Mouse (Mus musculus) kidney, postnatal 10 days (tissue): ENCODE results near the gene Gm9918.

Experiments used
- DNase-seq: peaks from one replicate; pipeline ENCODE4 v3.0.0; 2021; ENCODE audit warnings: mixed read lengths

Gm9918 gene

DNA sequence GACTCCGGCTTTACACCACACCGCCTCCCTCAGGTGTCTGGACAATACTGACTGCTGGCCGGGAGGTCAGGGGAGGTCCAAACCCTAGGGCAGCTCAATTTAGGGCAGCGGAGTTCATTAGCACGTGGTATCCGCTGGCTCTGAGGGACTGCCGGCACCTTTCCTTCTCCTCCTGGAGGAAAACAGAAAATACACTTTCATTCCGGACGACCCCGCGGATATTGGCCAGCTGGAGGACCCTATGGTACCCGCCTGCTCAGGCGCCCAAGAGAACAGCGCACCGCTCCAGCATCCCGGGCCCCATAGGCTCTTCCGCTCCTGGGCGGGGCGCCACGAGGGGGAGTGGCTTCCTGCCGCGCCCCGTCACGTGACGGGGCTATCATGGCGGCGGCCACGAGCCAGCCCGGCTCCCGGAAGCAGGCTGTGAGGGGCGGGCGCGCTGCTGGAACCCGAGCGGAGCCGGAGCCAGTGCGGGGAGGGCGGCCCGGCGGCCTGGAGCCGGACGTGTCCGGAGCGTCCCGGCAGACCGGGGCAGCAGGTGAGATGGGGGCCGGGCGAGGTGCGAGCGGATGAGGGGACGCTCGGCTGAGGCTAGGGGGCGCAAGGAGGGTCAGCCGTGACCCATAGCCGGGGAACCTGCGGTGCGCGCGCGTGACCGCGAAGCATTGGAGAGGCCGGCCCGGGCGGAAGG, 8.9 kb downstream of the Gm9918 start, which contains the start of gene Mfsd5:
Mfsd5 (plus strand) TSS at position 363 of the 691 bp plus-strand sequence.
- peak; percentile 96 for DNase-seq

DNA sequence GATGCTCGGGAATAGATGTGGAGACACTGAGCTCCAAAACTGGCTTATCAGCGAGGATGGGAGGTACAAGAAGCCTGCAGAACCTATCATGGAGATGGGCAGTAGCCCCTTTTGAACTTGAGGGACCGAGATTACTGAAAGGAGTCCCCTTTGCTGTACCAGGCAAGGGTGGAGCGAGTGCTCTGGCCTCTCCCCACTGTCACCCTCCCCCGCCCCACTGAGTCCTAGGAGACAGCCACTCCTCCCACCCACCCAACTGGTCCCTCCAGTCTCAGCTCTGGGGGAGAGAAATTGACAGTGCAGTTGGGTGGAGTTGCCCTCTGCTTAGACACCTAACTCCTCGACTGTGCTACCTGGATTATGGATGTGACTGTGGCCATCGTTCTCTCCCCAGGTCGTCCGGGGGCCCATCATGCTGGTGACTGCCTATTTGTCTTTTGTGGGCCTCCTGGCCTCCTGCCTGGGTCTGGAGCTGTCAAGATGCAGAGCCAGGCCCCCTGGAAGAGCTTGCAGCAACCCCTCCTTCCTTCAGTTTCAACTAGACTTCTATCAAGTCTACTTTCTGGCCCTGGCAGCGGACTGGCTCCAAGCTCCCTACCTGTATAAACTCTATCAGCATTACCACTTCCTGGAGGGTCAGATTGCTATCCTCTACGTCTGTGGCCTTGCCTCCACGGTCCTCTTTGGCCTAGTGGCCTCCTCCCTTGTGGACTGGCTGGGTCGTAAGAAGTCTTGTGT, 9.6 kb downstream of the Gm9918 start:
- peak; percentile 26 for DNase-seq

DNA sequence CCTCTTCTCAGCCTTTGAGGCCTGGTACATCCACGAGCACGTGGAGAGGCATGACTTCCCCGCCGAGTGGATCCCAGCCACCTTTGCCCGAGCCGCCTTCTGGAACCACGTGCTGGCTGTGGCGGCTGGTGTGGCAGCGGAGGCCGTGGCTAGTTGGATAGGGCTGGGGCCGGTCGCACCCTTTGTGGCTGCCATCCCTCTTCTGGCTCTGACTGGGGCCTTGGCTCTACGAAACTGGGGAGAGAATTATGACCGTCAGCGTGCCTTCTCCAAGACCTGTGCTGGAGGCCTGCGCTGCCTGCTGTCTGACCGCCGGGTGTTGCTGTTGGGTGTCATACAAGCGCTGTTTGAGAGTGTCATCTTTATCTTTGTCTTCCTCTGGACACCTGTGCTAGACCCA, 10.3 kb downstream of the Gm9918 start:
- DNase-seq: peak; percentile 31

DNA sequence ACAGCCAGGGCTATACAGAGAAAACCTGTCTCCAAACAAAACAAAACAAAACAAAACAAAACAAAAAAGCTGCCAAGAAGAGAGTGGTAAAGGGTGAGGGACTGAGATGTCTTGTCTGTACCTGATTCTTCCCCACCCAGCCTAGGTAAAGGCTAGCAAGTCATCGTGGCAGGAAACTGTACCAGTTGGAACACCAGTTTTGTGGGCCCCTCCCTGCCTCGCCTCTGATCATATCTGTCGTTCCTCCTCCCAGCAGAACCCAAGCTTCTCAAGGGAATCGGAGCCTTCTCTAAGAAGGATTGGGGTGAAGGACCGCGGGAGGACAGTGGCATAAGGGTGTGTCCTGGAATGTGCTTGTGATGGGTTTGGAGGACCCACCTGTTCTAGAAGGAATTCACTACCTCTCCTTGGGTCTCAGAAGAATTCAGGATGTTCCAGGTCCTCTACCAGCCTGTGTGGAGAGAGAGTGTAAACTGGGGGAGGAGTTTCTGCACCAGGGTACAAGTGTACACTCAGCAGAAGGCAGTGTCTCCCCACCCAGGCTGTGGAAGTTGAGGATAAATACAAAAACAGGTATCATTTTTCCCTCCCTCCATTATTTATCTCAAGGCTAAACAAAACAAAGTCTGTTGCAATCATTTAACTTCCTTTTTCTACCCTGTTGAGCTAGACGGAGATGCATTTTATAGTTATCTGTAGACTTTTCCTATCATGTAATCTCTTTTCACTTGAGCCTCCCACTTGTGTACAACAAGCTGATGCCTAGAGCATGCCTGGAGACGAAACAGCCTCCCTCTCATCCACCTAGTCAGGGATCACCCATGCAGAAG, 12.3 kb downstream of the Gm9918 start:
- no peak for DNase-seq

DNA sequence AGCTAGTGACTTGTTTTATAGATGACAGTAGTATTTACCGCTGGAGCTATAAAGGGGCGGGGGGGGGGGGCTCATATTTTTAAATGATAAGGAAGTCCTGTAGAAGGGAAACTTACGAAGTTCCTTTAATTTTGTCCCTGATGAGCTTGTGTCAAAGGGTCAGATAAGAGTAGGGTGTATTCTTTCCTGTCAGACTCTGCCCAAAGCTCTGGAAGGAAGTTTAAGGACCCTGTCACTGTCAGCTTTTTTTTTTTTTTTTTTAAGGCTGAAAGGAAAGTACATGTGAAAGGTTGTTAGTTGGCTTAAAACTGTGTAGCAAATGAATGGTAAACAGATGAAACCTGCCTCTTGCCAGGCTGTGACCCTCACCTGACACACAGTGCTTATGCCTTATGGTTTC, 13.3 kb downstream of the Gm9918 start:
- no peak for DNase-seq

DNA sequence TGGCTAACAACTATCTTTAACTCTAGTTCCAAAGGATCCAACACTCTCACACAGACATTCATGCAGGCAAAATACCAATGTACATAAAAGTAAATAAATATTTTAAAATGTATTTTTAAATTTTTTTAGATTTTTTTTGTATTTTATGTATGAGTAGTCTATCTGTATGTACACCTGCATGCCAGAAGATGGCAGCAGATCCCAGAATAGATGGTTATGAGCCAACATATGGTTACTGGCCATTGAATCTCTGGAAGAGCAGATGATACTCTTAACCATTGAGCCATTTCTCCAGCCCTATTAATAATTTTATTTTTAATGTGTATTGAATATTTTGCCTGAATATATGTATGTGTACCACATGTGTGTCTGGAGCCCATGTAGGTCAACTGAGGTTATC, 17.0 kb downstream of the Gm9918 start:
- peak; percentile 67 for DNase-seq

DNA sequence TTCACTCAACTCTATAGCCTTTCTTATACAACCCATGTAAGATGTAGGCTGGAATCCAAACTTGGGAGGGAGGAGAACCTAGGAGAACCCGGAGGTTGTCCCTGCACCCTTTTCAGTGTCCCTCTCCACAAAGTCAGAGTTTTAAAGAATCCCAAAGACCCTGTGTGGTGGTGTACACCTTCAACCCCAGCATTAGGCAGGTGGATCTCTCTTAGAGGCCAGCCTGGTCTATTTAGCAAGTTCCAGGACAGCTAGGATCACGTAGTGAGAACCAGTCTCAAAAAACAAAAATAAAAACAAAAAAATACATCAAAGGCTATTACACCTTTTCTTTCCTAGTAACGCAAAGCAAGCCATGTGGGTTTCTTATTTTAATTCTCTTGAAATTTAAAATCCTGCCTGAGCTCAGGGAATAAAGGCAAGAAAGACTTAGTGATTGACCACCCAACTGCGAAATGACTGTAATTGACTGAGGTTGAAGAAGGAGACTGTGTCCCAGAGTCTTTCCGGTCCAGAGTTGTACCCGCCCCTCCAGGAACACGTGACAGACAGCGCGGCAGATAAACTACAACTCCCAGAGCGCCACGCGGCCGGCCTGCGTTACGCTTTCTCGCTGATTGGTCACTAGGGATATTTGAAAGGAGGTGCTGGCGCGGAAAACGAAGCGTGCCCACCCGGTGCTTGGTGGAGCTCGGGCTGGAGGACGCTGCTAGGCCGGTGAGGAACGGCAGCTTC, 25.4 kb downstream of the Gm9918 start, which contains the start of gene Espl1:
Espl1 (plus strand) TSS at position 634 of the 735 bp plus-strand sequence.
- DNase-seq: peak; percentile 97

DNA sequence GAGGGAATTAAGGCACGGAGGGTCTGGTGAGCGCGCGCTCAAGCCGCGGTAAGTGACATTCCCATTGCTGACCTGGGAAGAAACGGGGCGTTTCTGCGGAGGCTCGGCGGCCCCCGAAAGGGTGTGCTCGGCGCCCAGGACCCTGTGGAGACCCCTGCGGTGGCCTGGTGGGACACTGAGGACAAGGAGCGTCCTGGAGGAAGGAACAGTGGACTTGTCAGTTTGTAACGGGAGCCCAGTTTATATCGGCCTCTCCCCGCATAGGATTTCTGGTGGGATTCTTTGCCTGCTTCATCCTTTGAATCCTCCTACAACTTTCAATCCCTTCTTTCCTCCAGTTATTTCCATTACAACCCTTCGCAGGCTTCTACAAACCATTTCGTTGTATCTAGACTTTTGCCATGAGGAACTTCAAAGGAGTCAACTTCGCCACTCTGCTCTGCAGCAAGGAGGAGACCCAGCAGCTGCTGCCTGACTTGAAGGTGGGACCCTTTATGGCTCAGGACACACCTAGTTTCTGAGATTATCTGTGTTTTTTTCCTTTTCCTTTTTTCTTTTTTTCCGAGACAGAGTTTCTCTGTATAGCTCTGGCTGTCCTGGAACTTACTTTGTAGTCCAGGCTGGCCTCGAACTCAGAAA, 26.1 kb downstream of the Gm9918 start:
- DNase-seq: no peak

DNA sequence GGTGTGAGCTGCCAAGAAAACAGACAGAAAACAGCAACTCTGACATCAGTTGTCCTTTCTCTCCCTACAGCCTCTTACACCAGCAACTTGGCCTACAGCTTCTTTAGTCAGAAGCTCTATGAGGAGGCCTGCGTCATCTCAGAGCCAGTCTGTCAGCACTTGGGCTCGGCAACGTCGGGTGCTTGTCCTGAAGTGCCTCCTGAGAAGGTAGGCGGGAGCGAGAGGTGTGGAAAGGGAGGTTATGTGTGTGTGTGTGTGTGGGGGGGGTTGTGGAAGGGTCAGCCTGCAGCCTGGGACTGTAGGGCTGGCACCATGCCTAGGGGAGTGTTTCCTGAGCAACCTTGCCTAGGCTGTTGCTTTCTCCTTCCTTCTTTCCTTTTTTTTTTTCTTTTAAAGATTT, 32.2 kb downstream of the Gm9918 start:
- DNase-seq: no peak

DNA sequence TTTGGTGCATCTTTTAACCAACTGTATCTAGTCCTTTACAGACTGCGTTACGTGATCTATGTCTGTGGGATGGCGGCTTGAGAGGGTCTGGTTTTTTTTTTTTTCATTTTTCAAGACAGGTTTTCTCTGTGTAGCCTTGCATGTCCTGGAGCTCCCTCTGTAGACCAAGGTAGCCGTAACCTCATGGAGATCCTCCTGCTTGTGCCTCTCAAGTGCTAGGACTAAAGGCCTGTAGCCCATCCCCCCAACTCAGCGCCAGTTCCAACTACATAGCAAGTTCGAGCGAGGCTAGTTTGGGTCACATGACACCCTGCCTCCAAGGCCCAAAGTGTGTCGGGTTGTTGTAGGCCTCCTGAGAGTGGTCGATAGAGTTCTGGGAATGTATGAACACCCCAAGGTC, 38.4 kb downstream of the Gm9918 start:
- DNase-seq: no peak

DNA sequence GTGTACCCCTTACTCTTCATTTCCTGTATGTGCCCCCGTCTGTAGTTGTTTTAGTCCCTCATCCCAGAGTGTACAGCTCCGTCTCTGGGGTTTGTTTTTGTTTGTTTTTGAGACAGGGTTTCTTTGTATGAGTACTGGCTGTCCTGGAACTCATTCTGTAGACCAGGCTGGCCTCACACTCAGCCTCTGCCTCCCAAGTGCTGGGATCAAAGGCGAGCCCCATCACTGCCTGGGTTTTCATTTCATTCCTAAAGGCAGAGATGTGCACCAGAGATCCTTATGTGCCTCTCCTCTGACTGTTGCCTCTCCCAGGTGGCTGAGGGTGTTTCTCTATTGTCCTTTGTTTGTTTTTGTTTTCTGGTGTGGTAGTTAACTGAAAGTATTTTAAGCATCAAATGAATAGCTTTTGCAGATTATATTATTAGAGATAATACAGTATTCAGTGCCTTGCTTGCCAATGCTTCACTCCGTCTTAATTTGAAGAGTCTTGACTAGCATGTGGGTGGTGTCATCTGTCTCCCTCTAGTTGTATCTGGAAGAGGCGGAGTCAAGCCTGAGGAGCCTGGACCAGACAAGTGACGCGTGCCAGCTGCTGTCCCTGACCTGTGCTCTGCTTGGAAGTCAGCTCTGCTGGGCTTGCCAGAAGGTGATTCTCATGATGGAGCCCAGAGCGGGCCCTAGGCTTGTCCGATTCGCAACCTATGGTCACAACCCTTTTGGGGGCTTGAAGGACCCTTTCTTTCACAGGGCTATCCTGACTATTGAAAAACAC, 39.9 kb downstream of the Gm9918 start:
- peak; percentile 88 for DNase-seq

DNA sequence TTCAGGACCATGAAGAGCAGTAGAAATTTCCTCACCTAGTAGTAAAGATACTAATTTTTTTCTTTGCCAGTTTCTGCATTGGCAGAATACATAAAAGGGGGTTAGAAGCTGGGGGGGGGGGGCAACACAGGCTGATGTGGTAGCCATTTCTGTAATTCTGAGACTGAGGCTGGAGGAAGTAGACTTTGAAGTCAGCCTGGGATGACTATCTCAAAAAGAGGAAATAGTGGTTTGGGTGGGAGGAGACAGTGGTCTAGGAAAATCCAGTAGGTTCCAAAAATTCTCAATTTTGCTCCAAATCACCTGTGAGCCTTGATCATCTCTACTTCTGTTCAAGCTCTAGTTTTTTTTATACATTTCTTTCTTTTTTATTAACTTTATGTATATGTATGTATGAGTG, 41.1 kb downstream of the Gm9918 start:
- DNase-seq: no peak

DNA sequence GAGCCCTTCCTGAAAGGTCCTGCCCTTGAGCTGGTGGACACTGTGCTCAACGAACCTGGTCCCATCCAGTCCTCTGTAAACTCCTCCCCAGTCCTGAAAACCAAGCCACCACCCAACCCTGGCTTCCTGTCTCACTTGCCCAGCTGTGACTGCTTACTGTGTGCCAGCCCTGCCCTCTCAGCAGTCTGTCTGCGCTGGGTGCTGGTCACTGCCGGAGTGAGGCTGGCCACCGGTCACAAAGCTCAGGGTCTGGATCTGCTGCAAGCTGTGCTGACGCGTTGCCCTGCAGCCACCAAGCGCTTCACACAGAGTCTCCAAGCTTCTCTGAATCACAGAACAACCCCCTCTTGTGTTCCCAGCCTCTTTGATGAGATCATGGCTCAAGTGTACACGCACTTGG, 44.9 kb downstream of the Gm9918 start:
- no peak for DNase-seq

DNA sequence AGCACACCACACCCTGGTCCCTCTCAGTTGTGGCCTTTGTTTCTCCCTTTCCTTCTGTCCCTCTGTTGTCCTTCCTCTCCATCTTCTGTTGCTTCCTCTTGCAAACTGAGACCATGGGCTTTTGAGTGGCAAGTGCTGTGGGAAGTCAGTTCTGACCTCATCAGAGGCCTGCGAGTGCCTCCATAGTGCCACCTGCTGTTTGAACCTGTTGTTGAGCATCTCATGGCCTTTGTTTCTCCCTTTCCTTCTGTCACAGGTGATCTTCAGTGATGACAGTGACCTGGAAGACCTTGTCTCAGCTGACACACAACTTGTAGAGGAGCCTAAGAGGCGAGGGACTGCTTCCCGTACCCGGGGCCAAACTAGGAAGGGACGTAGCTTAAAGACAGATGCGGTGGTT, 45.9 kb downstream of the Gm9918 start:
- peak; percentile 82 for DNase-seq
